Mouse (Mus musculus): Measurements from ENCODE around the gene Atf7ip2. TPM values are rescaled to one million over a fixed set of nuclear protein-coding genes. Genes with fewer than 3 reads are reported as not detected.
"Not testable (repeated sequence)": the region's sequence is repeated elsewhere in the genome, so short reads cannot be mapped to it uniquely, and the experiment has no call there.

Gene Atf7ip2
- polyA plus RNA-seq, 1 experiment from 2014 or later = not detected

DNA sequence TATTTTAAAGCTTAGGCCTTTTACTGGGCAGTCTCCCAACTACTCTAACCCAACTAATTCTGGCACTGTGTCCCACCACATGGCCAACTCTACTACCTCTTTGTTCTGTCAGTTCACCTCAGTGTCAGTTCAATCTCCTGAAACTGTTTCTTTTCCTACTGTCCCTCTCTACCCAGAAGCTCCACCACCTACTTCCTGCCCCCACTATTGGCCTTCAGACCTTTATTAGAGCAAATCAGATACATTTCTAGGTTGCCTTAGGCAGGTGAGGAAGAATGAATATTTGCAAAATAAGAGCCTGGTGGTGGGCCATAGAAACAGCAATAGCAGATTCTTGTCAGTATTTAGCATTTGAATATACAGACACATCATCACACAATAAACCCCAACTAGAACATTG, 44.1 kb downstream of the Atf7ip2 start:
- no peak overlapping the region for H3K9ac ChIP-seq
- no peak for ATAC-seq (ENCODE audit: low read depth)
- no peak overlapping the region for H3K4me2 ChIP-seq
- no peak overlapping the region for H3K4me3 ChIP-seq
- no peaks in the 10 kb centered on the region for H3K9me3 ChIP-seq
- no peak overlapping the region for H3K27ac ChIP-seq (replicated peaks)
- no peaks in the 10 kb centered on the region for H3K36me3 ChIP-seq
- H3K4me1 ChIP-seq (replicated peaks) = no peaks in the 10 kb centered on the region
- H3K27me3 ChIP-seq = no peaks in the 10 kb centered on the region

DNA sequence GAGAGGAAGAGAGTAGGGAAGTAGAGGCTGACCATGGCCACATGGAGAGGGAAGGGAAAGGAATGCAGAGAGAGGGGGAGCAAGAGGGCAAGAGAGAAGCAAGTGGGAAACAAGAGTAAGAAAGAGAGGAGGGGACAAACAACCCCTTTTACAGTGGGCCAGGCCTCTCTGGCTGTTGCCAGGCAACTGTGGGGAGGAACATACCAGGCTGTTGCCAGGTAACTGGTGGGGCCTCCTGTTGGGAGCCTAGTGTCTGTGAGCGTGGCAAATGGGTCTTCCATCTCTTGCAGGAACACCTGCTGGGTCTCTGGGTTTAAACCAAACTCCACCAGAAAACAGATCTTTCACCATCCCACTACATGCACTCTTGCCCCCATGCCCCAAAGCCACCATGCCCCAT, 61.5 kb downstream of the Atf7ip2 start:
- no peak overlapping the region for H3K27ac ChIP-seq (replicated peaks)
- no peaks in the 10 kb centered on the region for H3K9me3 ChIP-seq
- no peaks in the 10 kb centered on the region for H3K4me1 ChIP-seq (replicated peaks)
- H3K4me2 ChIP-seq = no peak overlapping the region
- no peaks in the 10 kb centered on the region for H3K36me3 ChIP-seq
- H3K9ac ChIP-seq = no peak overlapping the region
- no peak overlapping the region for H3K4me3 ChIP-seq
- no peaks in the 10 kb centered on the region for H3K27me3 ChIP-seq
- ATAC-seq (ENCODE audit: low read depth) = no peak
- WGBS = 8% methylated on average over 1 of the region's 1 CpGs

DNA sequence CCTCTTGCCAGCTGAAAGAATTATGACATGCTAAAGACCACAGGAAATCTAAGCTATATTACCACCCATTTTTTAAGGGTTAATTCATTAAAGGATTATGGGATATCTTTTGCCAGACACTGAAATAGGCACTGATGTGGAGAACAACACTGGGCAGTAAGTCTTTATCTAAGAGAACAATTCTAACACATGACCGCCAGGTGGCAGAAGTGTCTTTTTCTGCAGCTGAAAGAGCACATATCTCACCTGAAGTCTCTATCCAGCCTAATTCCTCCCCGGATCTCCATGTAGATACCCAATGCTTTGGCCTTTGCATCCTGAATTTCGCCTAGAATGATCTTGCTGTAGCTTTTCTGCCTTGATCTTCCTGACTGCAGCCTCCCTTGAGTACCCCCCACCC, 79.7 kb downstream of the Atf7ip2 start:
- Histone ChIP-seq H3K27ac (replicated peaks) (no peak overlapping the region), H3K36me3 (no peaks in the 10 kb centered on the region), H3K27me3 (no peaks in the 10 kb centered on the region), H3K9me3 (peaks cover 13% of the 10 kb centered on the region), H3K4me1 (replicated peaks) (no peaks in the 10 kb centered on the region), H3K9ac (no peak overlapping the region), H3K4me3 (no peak overlapping the region), H3K4me2 (no peak overlapping the region)
- WGBS = 39% methylated on average over 3 of the region's 3 CpGs
- ATAC-seq (ENCODE audit: low read depth) = no peak

DNA sequence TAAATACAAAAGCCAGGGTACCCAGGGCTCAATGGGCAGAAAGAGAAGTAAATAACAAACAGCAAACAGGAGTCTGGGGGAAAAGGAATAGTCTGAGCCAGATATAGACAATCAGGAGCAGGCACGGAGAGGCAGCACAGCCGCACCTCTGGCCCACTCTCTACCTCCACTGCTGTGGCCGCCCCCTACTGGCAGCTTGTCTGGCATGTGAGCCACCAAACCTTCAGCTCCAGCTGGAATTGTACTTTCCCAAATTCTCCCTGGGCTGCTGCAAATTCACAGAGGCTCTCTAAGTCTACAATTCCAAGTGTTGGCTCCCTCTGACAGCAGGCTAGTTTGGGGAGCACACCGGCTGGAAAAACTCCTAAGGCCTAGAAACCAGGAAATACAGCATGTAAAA, 82.0 kb downstream of the Atf7ip2 start:
- no peak overlapping the region for H3K4me3 ChIP-seq
- no peaks in the 10 kb centered on the region for H3K36me3 ChIP-seq
- no peaks in the 10 kb centered on the region for H3K27me3 ChIP-seq
- H3K4me1 ChIP-seq (replicated peaks) = no peaks in the 10 kb centered on the region
- no peak for ATAC-seq (ENCODE audit: low read depth)
- no peak overlapping the region for H3K9ac ChIP-seq
- WGBS = 72% methylated on average over 4 of the region's 4 CpGs
- H3K9me3 ChIP-seq = peaks cover 13% of the 10 kb centered on the region
- no peak overlapping the region for H3K4me2 ChIP-seq
- no peak overlapping the region for H3K27ac ChIP-seq (replicated peaks)

DNA sequence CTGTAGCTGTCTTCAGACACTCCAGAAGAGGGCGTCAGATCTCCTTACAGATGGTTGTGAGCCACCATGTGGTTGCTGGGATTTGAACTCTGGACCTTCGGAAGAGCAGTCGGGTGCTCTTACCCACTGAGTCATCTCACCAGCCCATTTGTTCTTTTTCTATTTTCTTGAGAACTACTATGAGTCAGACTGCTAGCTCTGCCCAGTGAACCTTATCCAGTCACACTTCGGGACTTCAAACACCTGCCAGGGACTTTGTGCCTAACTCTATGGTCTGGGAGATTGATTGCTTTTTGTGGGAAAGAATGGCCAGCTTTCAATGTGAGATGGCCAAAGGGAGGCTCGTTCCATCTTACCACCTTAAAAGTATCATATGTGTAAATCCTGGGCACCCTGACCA, 84.3 kb downstream of the Atf7ip2 start:
- not testable (repeated sequence) for H3K27me3 ChIP-seq; H3K4me2 ChIP-seq; H3K4me3 ChIP-seq; H3K9ac ChIP-seq; H3K36me3 ChIP-seq; H3K27ac ChIP-seq (replicated peaks); ATAC-seq (ENCODE audit: low read depth); H3K4me1 ChIP-seq (replicated peaks)
- WGBS = 86% methylated on average over 5 of the region's 5 CpGs
- peaks cover 13% of the 10 kb centered on the region for H3K9me3 ChIP-seq

DNA sequence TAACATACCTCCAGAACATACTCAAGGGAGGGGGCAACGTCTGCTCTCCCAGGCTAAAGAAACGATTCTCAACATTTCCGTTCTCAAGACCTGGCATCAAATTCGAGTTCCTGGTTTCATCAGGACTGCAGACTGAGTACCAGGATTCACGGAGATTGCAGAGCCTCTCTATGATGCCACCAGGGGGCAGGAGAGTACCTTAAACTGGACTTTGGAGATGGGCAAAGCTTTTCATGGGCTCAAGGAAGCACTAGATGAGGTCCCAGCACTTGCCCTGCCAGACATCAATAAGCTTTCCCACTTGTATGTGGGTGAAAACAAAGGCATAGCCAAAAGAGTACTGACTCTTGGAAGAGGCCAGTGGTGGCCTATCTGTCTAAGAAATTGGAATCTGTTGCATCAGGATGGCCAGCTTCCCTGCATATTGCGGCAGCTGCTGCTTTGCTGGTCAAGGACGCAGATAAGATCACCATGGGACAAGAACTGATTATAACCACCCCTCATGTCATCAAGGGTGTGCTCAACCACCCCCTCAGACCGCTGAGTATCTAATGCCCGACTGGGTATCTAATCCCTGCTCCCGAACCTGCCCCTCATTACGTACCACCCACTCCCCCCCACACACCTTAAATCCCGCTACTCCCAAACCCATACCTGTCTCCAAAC, 87.9 kb downstream of the Atf7ip2 start:
- no peaks in the 10 kb centered on the region for H3K9me3 ChIP-seq
- no peak overlapping the region for H3K4me3 ChIP-seq
- H3K9ac ChIP-seq = no peak overlapping the region
- H3K4me2 ChIP-seq = no peak overlapping the region
- no peak for ATAC-seq (ENCODE audit: low read depth)
- WGBS = 51% methylated on average over 12 of the region's 12 CpGs
- H3K27me3 ChIP-seq = no peaks in the 10 kb centered on the region
- no peaks in the 10 kb centered on the region for H3K36me3 ChIP-seq
- H3K27ac ChIP-seq (replicated peaks) = no peak overlapping the region
- H3K4me1 ChIP-seq (replicated peaks) = no peaks in the 10 kb centered on the region

DNA sequence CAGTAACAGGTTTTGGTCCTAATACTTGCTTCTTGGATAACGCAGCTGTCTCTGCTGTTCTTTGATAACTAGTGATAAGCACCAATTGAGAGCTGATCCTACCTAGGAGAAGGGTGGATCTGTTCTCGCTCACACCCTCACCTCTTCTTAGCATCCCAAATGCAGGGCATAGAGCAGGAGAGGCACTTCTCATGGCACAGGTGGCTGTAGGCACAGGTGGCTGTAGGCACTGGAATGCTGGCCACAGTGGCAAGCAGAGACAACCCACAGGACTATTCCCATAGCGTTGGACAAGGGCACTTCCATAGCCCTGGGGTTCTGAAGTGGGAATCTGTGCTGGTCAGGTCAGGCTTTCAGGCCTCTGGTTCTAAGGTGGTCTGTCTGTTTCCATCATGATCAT, 89.4 kb downstream of the Atf7ip2 start:
- WGBS = 81% methylated on average over 3 of the region's 3 CpGs
- no peak for ATAC-seq (ENCODE audit: low read depth)
- no peak overlapping the region for H3K9ac ChIP-seq
- H3K4me2 ChIP-seq = no peak overlapping the region
- H3K9me3 ChIP-seq = no peaks in the 10 kb centered on the region
- H3K4me1 ChIP-seq (replicated peaks) = no peaks in the 10 kb centered on the region
- H3K36me3 ChIP-seq = no peaks in the 10 kb centered on the region
- H3K27ac ChIP-seq (replicated peaks) = no peak overlapping the region
- no peaks in the 10 kb centered on the region for H3K27me3 ChIP-seq
- no peak overlapping the region for H3K4me3 ChIP-seq

DNA sequence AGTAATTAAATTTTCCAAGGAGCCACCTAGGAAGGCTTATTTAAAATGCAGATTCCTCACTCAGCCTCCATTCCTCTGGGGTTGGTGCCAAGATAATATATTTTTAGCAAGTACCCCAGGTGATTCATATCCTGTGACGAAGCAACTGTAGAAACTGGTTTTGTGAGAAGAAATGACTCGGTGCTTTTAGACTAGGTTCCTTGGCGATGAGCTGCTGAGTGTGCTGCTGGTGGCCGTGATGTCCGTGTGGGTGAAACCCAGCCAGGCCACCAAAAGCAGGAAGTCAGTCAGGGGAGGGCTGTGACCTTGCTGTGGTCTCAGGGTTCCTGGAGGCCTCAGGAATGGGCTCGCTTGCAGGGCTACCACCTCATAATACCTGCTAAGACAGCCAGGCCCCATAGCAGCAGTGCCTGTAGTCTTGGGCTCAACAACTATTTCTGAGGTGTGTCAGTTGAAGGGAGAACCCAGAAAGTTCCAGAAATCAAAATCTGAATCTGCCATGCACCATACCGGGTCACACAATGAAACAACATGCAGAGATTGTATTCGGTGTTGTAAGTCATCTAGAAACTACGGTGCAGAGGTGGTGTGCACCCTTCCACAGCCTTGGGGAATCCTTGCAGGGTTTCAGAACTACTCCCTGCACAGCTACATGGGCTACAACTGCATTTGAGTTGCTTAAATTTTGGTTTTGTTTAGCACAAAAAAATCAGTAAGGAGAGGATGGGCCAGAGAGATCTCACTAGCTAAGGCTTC, 94.2 kb downstream of the Atf7ip2 start:
- H3K4me1 ChIP-seq (replicated peaks) = no peaks in the 10 kb centered on the region
- H3K9me3 ChIP-seq = no peaks in the 10 kb centered on the region
- H3K27me3 ChIP-seq = no peaks in the 10 kb centered on the region
- no peaks in the 10 kb centered on the region for H3K36me3 ChIP-seq
- ATAC-seq (ENCODE audit: low read depth) = no peak
- no peak overlapping the region for H3K9ac ChIP-seq
- no peak overlapping the region for H3K4me2 ChIP-seq
- 80% methylated on average over 9 of the region's 9 CpGs for WGBS
- H3K27ac ChIP-seq (replicated peaks) = no peak overlapping the region
- no peak overlapping the region for H3K4me3 ChIP-seq

DNA sequence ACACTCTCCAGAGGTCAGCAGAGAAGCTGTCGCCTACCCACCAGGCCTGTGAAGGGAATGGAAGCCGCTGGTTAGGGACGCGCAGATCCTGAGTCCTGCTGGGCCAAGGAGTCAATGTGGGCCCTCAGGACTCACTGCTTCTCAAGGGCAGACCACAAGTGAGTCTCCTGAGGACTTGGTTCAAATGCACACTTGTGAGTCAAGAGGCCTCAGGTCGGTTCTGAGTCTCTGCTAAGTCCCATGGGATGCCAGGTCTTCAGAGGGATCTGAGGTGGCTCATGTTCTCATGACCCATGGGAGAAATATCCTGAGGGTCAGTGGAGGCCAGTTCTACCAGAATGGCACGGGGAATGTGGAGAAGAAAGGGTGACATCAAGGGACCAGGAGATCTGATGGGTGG, 95.6 kb downstream of the Atf7ip2 start:
- Histone ChIP-seq H3K9me3 (no peaks in the 10 kb centered on the region), H3K4me1 (replicated peaks) (no peaks in the 10 kb centered on the region), H3K9ac (no peak overlapping the region), H3K4me2 (no peak overlapping the region), H3K36me3 (no peaks in the 10 kb centered on the region), H3K27me3 (no peaks in the 10 kb centered on the region), H3K27ac (replicated peaks) (no peak overlapping the region), H3K4me3 (no peak overlapping the region)
- ATAC-seq (ENCODE audit: low read depth) = no peak
- 88% methylated on average over 6 of the region's 6 CpGs for WGBS

DNA sequence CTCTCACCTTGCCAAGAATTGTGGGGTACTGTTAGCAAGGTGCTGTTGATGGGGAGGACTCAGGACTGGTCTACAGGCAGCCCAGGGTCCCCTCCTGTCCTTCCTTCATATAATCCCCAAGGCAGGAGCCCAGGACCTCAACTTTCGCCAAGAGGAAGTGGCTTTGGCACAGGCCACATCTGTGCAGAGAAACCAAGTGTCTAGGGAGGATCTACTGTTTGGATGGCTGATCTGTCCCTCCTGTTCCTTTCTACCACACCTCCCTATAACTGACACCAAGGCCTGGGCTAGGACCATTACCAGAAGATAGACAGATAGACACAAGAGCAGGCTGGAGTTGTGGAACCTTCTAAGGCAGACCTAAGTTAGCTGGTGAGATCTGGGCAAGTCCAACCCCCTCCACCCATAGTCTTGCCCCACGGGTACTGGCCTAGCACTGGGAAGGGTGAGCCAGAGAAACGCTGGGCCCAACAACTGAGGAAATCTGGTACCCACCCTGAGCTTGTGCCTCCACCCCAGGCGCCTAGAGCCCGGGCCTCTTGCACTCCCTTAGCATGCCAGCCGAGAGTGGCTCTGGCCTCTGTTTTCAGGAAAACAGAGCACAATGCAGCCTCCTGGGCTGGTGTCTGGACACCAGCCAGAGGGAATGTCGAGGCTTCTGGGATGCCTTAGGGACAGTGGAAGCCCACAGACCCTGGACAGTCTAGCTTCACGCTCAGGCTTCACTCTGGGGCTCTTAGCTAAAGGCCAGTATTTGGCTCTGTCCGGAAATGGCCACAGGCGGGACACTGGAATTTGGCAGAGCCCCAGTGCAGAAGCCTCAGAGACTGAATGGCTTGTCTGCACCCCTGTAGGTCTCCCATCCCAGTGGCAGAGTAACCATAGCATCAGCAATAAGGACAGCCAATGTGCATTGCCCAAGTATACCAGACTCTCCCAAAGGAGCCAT, 105.5 kb downstream of the Atf7ip2 start:
- Histone ChIP-seq H3K4me2 (no peak overlapping the region), H3K36me3 (no peaks in the 10 kb centered on the region), H3K9ac (no peak overlapping the region), H3K4me1 (replicated peaks) (no peaks in the 10 kb centered on the region), H3K9me3 (no peaks in the 10 kb centered on the region), H3K4me3 (no peak overlapping the region), H3K27ac (replicated peaks) (no peak overlapping the region), H3K27me3 (no peaks in the 10 kb centered on the region)
- ATAC-seq (ENCODE audit: low read depth) = no peak
- 84% methylated on average over 10 of the region's 10 CpGs for WGBS

DNA sequence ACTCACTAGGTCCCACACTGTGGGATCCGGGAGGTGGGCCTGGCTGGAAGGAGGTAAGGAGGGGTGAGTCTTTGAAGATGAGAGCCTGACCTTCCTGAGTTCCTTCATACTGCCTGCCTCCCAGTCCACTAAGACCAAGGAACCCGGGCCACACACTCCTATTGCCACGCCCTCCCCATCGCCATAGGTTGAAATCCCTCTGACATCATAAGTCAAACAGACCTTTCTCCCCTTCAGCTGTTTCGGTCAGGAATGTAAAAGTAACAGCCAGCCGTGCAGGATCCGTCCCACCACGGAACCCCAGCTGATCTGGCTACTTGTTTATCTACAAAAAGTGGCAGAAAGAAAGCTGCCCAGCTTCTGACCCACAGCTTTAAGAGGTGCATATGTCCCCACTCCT, 107.1 kb downstream of the Atf7ip2 start:
- no peaks in the 10 kb centered on the region for H3K4me1 ChIP-seq (replicated peaks)
- ATAC-seq (ENCODE audit: low read depth) = no peak
- H3K27me3 ChIP-seq = no peaks in the 10 kb centered on the region
- no peak overlapping the region for H3K27ac ChIP-seq (replicated peaks)
- no peak overlapping the region for H3K9ac ChIP-seq
- no peak overlapping the region for H3K4me2 ChIP-seq
- WGBS = 29% methylated on average over 8 of the region's 8 CpGs
- H3K9me3 ChIP-seq = no peaks in the 10 kb centered on the region
- no peaks in the 10 kb centered on the region for H3K36me3 ChIP-seq
- H3K4me3 ChIP-seq = no peak overlapping the region

All from neural tube, embryonic 13.5 days (tissue).